Mouse (Mus musculus) R1 (cell line): ENCODE results near the gene Caprin2.

Experiments used
- DNase-seq: peaks from one replicate; pipeline ENCODE4 v3.0.0-alpha.2; 2018; ENCODE audit warnings: low read depth, low spot score

Caprin2 gene

GRCm38 (mm10) chr6:148895773-148896506 lies at the start of gene Caprin2:
Gene Caprin2, minus strand, starts transcription at chr6:148896237.
- DNase-seq: peak; percentile 97

DNA sequence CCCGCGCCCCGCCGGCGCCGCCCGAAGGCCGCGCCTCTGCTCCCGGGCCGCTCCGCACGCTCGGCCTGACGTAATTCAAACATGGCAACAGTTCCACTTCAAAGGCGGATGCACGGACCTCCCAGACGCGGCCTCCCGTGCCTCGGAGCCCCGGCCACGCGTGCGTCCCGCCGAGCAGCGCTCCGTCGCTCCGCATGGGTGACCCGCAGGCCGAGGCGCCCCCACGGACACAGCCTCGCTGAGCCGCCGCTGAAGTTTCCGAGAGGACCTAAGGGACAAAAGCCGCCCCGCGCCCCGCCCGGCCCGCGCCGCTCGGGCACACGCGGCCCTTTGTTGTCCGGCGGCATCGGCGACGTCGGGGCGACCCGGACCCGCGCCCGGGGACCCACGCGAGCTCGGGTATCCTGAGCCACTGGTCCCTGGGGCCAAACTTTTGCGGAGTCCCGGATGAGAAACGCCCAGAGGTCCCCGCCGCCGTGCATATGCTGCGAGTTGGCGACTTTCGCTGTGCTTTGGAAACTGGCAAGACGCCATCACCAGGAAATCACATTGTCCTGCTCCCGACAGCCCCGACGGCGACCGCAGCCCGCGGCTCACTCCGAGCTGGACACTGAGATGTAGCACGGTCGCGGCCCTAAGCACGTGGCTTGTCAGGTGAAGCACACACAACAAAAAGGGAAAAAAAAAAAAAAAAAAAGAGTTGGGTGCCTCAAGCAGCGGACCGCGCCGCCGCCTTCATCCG lies 48.9 kb upstream of the Caprin2 start:
- DNase-seq: peak; percentile 72

DNA sequence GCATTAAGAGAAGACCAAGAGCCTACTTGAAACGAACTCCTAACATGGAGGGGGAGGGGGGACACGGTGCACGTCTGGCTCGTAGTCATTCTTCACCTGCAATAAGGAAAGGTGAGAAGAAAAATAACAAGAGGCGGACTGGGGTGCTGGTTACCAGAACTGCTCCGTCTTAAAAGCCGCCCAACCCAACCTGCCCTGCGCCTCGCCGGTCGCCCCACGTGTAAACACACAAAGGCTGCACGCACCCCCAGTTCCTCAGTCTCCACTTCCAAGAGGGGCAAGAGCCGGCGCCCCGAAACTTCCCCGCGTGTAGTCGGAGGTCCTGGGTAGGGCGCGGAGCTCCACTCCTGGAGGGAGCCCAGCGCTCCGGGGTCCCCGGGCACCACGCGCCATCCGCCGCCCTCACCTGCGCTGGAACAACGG lies 48.3 kb upstream of the Caprin2 start:
- peak; percentile 63 for DNase-seq

DNA sequence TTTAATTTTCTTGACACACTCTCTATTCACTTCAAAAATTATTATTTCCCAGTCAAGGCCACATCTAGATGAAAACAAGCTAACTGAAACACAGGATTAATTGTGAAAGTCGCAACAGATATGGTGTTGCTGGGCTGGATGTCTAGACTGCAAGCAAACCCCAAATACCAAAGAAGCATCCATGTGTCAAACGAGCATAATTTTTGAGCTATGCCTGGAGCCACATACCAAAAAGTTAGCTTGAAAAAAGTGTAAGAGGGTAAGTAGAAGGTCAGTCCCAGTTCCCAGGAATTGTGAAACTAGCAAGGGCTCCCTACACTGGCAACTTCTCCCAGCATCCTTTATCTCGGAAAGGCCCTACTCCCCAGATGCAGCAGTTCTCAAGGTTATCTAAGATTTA lies 47.7 kb upstream of the Caprin2 start:
- DNase-seq: no peak

DNA sequence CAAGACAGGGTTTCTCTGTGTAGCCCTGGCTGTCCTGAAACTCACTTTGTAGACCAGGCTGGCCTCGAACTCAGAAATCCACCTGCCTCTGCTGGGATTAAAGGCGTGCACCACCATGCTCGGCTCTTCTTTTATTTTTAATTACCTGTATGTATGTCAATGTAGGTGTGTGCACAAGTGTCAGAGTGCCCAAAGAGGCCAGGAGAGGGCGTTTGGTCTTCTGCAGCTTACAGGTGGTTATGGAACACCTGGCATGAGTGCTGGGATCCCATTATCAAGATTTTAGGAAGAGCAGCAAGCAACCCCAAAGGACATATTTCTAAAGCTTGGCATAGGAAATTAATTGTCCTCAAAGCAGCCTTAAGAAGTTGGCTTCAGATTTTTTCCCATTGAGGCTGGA lies 46.4 kb upstream of the Caprin2 start:
- peak; percentile 65 for DNase-seq

- no peak for DNase-seq
Observed at GRCm38 (mm10) chr6:148941880-148942279, 45.8 kb upstream of the Caprin2 start.

DNA sequence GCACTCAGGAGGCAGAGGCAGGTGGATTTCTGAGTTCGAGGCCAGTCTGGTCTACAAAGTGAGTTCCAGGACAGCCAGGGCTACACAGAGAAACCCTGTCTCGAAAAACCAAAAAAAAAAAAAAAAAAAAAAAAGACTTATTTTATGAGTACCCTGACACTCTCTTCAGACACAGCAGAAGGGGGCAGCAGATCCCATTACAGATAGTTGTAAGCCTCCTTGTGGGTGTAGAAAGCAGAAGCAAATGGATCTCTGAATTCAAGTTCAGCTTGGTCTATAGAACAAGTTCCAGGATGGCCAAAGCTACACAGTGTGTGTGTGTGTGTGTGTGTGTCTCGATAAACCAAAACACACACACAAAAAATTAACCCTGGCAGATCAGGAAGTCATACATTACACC lies 44.3 kb upstream of the Caprin2 start:
- peak; percentile 47 for DNase-seq

DNA sequence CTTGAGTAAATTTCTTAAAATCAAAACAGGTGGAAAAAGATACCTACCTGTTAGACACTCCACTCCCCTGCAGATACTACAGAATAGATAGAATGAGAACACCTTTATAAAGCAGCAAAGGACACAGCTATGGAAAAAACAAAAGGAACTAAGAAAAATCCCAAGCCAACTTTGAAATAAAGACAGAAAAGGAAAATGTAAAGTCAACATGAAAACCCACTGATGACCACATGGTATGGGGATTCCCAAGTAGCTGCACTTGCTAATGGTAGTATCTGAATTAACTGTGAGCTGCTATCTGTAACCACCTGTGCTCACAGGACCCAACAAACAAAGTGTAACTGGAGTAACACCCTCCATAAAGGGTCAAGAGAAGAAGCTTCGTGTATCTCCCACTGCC lies 41.7 kb upstream of the Caprin2 start:
- no peak for DNase-seq

DNA sequence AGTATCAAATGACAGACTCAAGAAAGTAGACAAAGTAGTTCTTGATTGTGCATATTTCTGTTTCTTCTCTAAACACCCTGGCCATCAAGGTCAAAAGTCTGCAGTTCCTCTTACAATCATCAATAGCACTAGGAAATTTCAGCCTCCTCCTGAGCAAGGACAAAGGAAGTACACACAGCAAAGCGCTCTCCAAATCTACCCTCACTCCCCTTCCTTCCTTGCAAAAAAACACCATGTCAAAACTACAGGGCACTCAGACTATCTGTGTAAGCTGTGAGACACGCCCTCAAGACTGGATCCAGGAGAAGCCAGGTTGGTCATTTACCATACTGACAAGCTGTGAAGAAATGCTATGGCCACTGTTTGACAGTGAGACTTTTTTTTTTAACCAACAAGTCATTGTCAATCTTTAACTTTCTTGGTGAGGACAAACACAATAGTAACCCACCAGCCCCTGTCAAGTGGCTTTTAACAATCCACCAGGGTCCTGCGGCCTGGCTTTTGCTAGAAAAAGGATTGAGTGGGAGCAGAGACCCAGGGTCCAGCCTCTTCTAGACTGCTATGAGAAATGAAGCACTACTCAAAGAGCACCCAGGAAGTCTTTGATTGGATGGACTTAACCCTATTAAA lies 39.0 kb upstream of the Caprin2 start:
- DNase-seq: peak; percentile 85

- DNase-seq: peak; percentile 86
Observed at GRCm38 (mm10) chr6:148931281-148931680, 35.2 kb upstream of the Caprin2 start.

GRCm38 (mm10) chr6:148918841-148919398 lies 22.9 kb upstream of the Caprin2 start:
- DNase-seq: peak; percentile 64

DNA sequence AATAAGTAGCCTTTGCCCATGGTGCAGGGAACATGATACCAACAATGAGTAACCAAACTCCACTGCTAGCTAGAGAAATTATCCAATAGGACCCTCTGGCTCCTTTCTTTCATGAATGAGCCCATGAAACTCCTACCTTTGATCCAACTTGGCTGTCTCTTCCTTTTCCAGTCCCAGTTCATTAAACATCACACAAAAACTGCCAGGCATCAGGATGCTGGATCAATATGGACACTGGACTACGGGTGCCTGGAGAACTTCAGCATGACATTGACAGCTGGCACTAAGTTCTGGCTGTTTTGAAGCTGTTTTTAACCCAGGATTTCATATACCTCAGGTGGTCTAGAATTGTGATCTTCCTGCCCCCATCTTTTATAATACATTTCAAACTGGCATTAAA lies 21.6 kb upstream of the Caprin2 start:
- DNase-seq: no peak

DNA sequence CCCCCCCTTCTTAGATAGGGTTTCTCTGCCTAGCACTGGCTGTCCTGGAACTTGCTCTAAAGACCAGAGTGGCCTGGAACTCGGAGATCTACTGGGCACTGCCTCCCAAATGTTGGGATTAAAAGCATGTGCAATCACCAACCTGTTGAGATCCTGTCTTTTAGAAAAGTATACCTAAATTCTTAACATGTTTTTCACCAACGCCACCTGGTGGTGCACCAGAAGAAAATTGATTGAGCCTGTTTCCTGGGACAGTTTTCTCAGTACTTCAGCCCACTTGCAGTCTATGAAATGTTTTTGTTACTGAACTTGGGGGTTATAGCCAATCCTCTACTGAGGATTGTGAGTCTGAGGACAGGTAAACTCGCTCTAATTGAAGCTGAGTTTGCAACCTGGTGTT lies 20.8 kb upstream of the Caprin2 start:
- DNase-seq: peak; percentile 67

GRCm38 (mm10) chr6:148913938-148914337 lies 17.9 kb upstream of the Caprin2 start:
- DNase-seq: peak; percentile 84

GRCm38 (mm10) chr6:148911906-148912305 lies 15.9 kb upstream of the Caprin2 start:
- peak; percentile 65 for DNase-seq

DNA sequence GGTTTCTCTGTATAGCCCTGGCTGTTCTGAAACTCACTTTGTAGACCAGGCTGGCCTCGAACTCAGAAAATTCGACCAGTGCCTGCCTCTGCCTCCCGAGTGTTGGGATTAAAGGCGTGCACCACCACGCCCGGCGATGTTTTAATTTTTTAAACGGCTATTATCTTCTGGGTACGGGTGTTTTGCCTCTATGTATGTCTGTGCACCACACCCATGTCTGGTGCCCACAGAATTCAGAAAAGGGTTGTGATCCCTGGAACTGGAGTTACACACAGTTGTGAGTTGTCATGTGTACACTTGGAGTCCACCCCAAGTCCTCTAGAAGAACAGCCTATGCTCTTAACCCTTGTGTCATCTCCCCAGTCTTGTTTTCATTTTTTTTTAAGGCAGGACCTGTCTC lies 10.9 kb upstream of the Caprin2 start:
- DNase-seq: no peak

GRCm38 (mm10) chr6:148902728-148903127 lies 6.7 kb upstream of the Caprin2 start:
- no peak for DNase-seq

DNA sequence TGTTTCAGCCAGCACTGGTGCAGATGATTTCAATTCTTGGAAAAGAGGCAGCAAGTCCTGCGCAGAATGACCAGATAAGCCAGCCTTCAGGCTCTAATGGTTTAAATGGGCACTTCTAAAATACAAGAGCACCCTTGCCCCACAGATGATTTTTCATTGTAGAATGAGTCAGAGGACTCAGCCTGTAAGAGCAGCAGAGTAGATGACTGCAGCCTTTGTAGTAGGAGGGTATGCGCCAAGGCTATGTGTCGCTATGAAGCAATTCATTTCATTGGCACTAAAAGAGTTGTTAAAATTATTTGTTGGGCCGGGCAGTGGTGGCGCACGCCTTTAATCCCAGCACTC lies 442 bp upstream of the Caprin2 start:
- DNase-seq: no peak

DNA sequence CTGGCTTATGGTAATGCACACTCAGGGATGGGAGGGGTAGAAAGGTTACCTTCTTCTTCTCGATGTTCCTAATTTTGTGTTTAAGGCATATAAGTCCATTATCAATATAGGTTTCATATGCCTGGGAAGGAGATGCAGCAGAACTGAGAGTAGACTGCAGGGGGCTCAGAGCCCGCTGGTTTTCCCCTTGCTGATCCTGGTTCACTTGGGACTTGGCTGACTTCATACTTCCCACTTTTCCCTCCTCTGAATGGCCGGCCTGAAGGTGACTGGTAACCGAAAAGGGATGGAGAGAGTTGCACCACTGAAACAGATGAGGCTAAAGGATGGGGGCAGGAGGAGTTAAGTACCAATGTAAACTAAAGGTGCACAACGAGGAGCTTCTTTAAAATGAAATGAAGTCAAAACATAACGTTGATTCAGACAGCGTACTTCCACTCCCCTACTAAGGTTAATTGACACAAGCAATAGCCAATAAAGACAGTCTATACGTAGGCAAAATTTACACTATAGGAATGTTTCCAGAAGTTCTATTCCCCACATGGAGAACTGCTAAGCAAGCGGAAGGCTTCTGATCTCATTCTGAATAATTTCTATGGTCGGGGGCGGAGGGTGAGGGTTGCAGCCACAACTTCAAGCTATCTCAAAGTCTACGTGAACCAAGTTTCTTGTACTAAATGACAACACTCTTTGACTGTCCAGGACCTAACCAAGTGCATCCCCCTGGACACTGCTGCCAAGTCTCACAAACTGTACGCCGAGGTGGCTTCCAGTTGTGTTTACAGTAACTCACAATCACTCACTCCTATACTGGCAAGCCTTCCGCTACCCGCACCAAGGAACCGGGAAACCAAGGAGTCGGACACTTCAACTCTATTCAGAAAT lies 907 bp downstream of the Caprin2 start:
- no peak for DNase-seq

DNA sequence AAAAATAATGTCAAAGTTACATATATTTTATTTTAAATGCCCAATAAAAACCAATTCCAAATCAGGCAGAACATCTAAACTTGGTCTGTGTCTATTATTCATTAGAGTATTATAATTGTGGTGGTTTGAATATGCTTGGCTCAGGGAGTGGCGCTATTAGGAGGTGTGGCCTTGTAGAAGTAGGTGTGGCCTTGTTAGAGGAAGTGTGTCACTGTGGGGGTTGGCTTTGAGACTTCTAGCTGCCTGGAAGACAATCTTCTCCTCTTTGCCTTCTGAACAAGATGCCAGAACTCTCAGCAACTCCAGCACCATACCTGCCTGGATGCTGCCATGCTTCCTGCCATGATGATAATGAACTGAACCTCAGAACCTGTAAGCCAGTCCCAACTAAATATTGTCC lies 22.1 kb downstream of the Caprin2 start:
- DNase-seq: peak; percentile 64

DNA sequence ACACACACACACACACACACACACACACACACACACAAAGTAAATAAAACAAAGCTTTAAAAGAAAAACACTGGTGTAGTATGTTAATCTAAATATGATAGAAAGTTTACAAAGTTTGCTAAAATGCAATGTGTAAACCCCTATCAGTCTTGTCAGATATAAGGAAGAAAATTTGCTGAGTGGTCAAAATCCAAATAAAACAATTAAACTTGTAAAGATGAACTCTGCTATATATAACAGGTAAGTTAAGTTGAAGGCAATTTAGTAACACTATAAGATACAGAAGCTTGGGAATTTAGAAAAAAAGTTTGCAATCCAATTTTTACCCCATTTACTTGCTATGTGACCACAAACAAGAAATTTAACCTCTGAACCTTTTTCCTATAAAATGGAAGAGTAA lies 50.4 kb downstream of the Caprin2 start:
- DNase-seq: no peak
